Mouse (Mus musculus) heart, adult 2 months (tissue): Measurements from ENCODE around the gene Alkbh2.

Source experiments
- CTCF ChIP-seq: fragments of 200-600 bp; IDR thresholded peaks from 2 replicates; pipeline ENCODE4 v1.8.1; 2022; ENCODE audit warnings: antibody characterized with exemption, mild to moderate bottlenecking, moderate library complexity
- EP300 ChIP-seq: fragments of 200-500 bp; IDR thresholded peaks from 2 replicates; pipeline ENCODE4 v1.6.1; 2011; ENCODE audit warnings: low read depth, low read length, control low read depth; ENCODE audit not compliant: insufficient read depth
- POLR2A ChIP-seq: fragments of 200-500 bp; IDR thresholded peaks from 2 replicates; pipeline ENCODE4 v1.6.1; 2011; ENCODE audit warnings: mild to moderate bottlenecking, low read depth, low read length, control low read depth; ENCODE audit not compliant: insufficient read depth

DNA sequence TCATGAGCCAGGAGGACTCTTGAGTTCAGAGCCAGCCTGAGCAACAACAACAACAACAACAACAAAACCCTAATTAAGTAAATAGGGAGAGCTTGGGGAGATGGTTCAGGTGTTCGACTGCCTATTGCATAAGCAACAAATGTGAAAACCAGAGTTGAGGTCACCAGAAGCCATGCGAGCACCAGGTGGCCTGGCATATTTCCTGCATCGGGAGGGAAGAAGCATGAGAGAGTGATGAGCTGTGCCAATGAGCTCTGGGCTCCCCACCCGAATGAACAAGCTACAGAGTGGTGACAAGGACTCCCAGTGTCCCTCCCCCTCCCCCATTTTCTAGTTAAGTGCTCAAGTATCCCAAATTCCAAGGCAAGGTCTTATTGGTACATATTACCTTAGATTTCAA, 26.1 kb downstream of the Alkbh2 start:
- TF ChIP-seq POLR2A (no peak), CTCF (no peak), EP300 (no peak)
